Mouse (Mus musculus): Measurements from ENCODE around the gene Csmd2.

DNA sequence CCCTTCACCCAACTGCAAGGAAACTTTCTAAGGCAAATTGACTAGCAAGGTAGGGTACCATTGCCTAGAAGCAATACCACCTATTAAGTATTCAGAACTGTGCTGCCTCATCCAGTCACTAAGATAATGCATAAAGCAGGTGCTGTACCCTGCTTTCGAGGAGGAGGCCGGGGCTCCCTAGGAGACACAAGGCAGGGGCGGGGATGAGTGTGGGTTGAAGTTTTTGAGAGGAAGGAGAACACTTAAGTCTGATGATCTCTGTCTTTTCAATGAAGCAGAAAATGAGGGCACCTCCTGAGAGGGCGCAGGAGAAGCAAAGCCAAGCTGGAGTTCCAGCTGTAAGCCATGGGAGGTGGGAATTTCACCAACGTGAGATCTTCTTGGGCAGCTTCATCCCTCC lies 271.6 kb downstream of the Csmd2 start:
- TF ChIP-seq CTCF (IDR thresholded peaks at IDR 0.05; ENCODE audit: low read depth, low read length) (no peak), POLR2A (IDR thresholded peaks at IDR 0.05; ENCODE audit: borderline replicate concordance, low read depth, low read length) (no peak)

Measured in bone marrow macrophage, adult 2 months (primary cell).